Mouse (Mus musculus) stomach, embryonic 14.5 days (tissue): ENCODE data around the gene 2010111I01Rik. TPM values are rescaled to one million over a fixed set of nuclear protein-coding genes. Genes with fewer than 3 reads are reported as not detected.

Experiments
- ATAC-seq: fragments of 200-750 bp; cut with Nextera tagmentation; 2 replicates; pipeline ENCODE4 v1.8.0; 2017; ENCODE audit warnings: low read depth, moderate TSS enrichment; ENCODE audit not compliant: insufficient number of reproducible peaks, insufficient read depth, low FRiP score
- H3K27ac ChIP-seq: fragments of 300-500 bp; sonication (generic); 2 replicates; pipeline ENCODE4 v1.5.1; 2014; ENCODE audit warnings: mild to moderate bottlenecking, low read length, moderate library complexity, mixed read lengths
- H3K27me3 ChIP-seq: fragments of 300-500 bp; sonication (generic); 2 replicates; pipeline ENCODE4 v1.6.1; 2014; ENCODE audit warnings: low read length, control low read depth, mixed read lengths; ENCODE audit not compliant: control insufficient read depth, insufficient read depth
- H3K36me3 ChIP-seq: fragments of 300-500 bp; sonication (generic); 2 replicates; pipeline ENCODE4 v1.6.1; 2014; ENCODE audit warnings: mild to moderate bottlenecking, control low read depth, low read length, moderate library complexity, mixed read lengths; ENCODE audit not compliant: control insufficient read depth, insufficient read depth
- H3K4me1 ChIP-seq: fragments of 300-500 bp; sonication (generic); 2 replicates; pipeline ENCODE4 v1.6.1; 2014; ENCODE audit warnings: low read length, control low read depth, mixed read lengths; ENCODE audit not compliant: control insufficient read depth, insufficient read depth
- H3K4me2 ChIP-seq: fragments of 300-500 bp; sonication (generic); replicated peaks from 2 replicates; pipeline ENCODE4 v1.6.1; 2014; ENCODE audit warnings: low read depth, low read length, control low read depth
- H3K4me3 ChIP-seq: fragments of 300-500 bp; sonication (generic); 2 replicates; pipeline ENCODE4 v1.5.1; 2014; ENCODE audit warnings: low read depth, low read length, control low read depth
- H3K9ac ChIP-seq: fragments of 300-500 bp; sonication (generic); replicated peaks from 2 replicates; pipeline ENCODE4 v1.6.1; 2014; ENCODE audit warnings: low read depth, mild to moderate bottlenecking, control low read depth, low read length, moderate library complexity, mixed read lengths
- H3K9me3 ChIP-seq: fragments of 300-500 bp; sonication (generic); 2 replicates; pipeline ENCODE4 v1.6.1; 2016; ENCODE audit warnings: low read depth, low read length, control low read depth; ENCODE audit not compliant: control insufficient read depth
- WGBS: fragments of 180-500 bp; shearing (Covaris S2); extraction: QIAGEN DNeasy Blood & Tissue Kit; methylation state at CpG from one replicate; pipeline ENCODE4 v1.1.7; 2014; 5-methylcytosine and 5-hydroxymethylcytosine counted together
- polyA plus RNA-seq: library from polyadenylated mRNA; unstranded; fragments of >200 nt; fragmentation: Nextera tagmentation; extraction: Ambion mirVana; gene quantifications from 2 replicates; pipeline ENCODE4 v1.2.1, GENCODE M21; 2014

2010111I01Rik gene
- polyA plus RNA-seq, 1 experiment from 2014 or later, result 140 TPM

DNA sequence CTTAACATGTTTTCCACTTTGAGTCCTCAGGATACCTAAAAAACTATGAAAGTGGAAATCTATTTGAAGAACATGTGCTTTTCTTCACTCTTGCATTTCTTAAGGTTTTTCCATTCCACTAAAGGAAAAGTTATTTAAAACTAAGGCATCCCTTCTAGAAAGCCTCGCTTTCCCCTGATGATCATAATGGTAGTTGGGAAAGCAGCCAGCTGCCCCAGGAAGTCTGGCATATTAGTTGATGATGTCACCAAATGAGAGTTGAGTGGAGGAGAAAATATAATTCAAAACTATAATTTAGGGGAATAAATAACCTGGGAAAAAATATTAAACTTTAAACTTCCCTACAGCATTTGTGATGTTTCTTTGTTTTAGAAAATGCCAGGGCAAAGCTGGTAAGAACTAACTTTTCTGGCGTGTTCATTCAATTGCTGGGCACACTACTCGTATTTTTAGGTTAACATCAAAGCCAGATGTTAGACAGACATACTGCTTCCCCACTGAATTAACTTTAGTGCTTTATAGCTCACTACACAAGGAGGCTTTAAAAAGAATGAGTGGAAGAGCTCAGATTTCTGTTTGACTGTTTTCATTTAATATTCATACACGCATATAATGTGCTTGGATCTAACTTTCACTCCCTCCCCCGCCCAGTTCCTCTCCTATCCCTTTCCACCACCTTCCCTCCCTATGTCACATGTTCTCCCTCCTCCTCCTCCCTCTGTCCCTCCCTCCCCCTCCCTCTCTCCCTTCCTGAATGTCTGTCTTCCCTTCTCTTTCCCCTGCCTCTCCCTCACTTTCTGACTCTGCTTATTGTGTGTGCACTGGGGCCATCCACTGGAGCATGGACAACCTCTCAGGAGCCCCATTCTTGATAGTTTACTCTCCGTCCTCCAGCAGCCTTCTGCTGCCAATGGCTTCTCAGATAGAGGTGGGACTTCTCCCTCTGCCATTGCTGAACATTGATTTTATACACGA lies 58.8 kb downstream of the 2010111I01Rik start:
- peak overlapping the region; percentile 22; the same call in 1 of the 2 replicates for H3K27ac ChIP-seq

GRCm38 (mm10) chr13:63030023-63030422 lies 65.3 kb downstream of the 2010111I01Rik start:
- Histone ChIP-seq H3K4me1 (0 out of 2 replicates have a peak, but pooled peaks cover 2% of the 10 kb centered on the region), H3K27me3 (no peaks in the 10 kb centered on the region), H3K9me3 (no peaks in the 10 kb centered on the region), H3K36me3 (no peaks in the 10 kb centered on the region), H3K4me2 (no peak overlapping the region), H3K4me3 (no peak overlapping the region), H3K9ac (no peak overlapping the region), H3K27ac (no peak overlapping the region)
- 50% methylated on average over 1 of the region's 1 CpGs for WGBS
- no peak for ATAC-seq

More for the DNA sequence above, 58.8 kb downstream of the 2010111I01Rik start:
- H3K9ac ChIP-seq, result no peak overlapping the region
- no peaks in the 10 kb centered on the region for H3K36me3 ChIP-seq
- ATAC-seq, result no peak
- H3K4me2 ChIP-seq, result no peak overlapping the region
- peaks cover 10% of the 10 kb centered on the region; the same call in 1 of the 2 replicates for H3K4me1 ChIP-seq
- WGBS, result 49% methylated on average over 7 of the region's 7 CpGs
- H3K27me3 ChIP-seq, result no peaks in the 10 kb centered on the region
- H3K9me3 ChIP-seq, result no peaks in the 10 kb centered on the region
- no peak overlapping the region for H3K4me3 ChIP-seq

- no peak for ATAC-seq
- 77% methylated on average over 1 of the region's 1 CpGs for WGBS
- H3K9me3 ChIP-seq, result no peaks in the 10 kb centered on the region
These were observed 66.6 kb downstream of the 2010111I01Rik start for GRCm38 (mm10) chr13:63031244-63031643.

GRCm38 (mm10) chr13:63032304-63032830 lies 67.7 kb downstream of the 2010111I01Rik start:
- Histone ChIP-seq H3K9ac (no peak overlapping the region), H3K27me3 (no peaks in the 10 kb centered on the region), H3K36me3 (no peaks in the 10 kb centered on the region), H3K4me1 (0 out of 2 replicates have a peak, but pooled peaks cover 2% of the 10 kb centered on the region), H3K4me3 (no peak overlapping the region), H3K27ac (no peak overlapping the region), H3K4me2 (no peak overlapping the region), H3K9me3 (no peaks in the 10 kb centered on the region)
- no peak for ATAC-seq
- 74% methylated on average over 5 of the region's 5 CpGs for WGBS

More at GRCm38 (mm10) chr13:63031244-63031643, 66.6 kb downstream of the 2010111I01Rik start:
- Histone ChIP-seq H3K9ac (no peak overlapping the region), H3K4me2 (no peak overlapping the region), H3K27ac (no peak overlapping the region), H3K4me1 (0 out of 2 replicates have a peak, but pooled peaks cover 2% of the 10 kb centered on the region), H3K27me3 (no peaks in the 10 kb centered on the region), H3K36me3 (no peaks in the 10 kb centered on the region), H3K4me3 (no peak overlapping the region)

DNA sequence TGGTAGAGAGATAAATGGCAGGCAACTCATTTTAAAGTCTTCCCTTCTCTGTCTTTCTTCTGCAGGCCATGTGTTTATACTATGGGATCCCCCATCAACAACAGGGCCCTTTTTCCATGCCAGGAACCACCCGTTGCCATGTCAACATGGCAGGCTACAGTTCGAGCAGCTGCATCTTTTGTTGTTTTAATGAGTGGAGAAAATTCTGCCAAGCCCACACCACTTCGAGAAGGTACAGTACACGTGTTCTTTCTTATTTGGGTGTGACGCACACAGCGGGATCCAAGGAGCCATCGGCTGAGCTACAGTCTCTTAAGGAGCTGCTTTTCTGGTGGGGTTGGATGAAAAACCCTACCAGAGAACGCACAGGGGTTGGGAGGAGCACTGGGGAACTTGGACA lies 68.3 kb downstream of the 2010111I01Rik start:
- no peak overlapping the region for H3K9ac ChIP-seq
- no peak for ATAC-seq
- 67% methylated on average over 8 of the region's 8 CpGs for WGBS

DNA sequence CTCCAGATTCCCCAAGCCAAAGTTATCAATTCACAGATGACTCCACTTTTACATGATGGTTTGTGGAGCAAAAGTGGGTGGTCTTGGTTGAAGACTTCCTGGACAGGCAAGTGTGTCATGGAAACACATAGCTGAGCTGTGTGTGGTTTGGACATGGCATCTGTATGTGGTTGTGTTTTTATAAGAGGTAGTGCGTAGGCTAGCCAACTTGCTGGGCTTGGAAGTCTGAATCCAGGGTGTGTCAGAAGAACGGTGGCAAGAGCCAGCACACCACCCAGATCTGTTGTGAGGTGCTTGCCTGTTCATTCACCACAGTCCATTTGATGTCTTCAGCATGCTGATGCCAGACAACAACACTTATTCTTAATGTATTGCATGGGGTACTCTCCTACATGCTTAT lies 68.7 kb downstream of the 2010111I01Rik start:
- H3K4me3 ChIP-seq, result no peak overlapping the region
- ATAC-seq, result no peak
- H3K27ac ChIP-seq, result no peak overlapping the region
- 0 out of 2 replicates have a peak, but pooled peaks cover 2% of the 10 kb centered on the region for H3K4me1 ChIP-seq
- no peaks in the 10 kb centered on the region for H3K27me3 ChIP-seq
- no peak overlapping the region for H3K9ac ChIP-seq
- no peaks in the 10 kb centered on the region for H3K9me3 ChIP-seq
- H3K4me2 ChIP-seq, result no peak overlapping the region
- WGBS, result 91% methylated on average over 2 of the region's 2 CpGs
- no peaks in the 10 kb centered on the region for H3K36me3 ChIP-seq

More for the DNA sequence above, 68.3 kb downstream of the 2010111I01Rik start:
- no peaks in the 10 kb centered on the region for H3K36me3 ChIP-seq
- H3K4me2 ChIP-seq, result no peak overlapping the region
- H3K4me3 ChIP-seq, result no peak overlapping the region
- H3K27ac ChIP-seq, result no peak overlapping the region
- H3K27me3 ChIP-seq, result no peaks in the 10 kb centered on the region
- H3K9me3 ChIP-seq, result no peaks in the 10 kb centered on the region
- H3K4me1 ChIP-seq, result 0 out of 2 replicates have a peak, but pooled peaks cover 2% of the 10 kb centered on the region

GRCm38 (mm10) chr13:63034666-63035065 lies 70.0 kb downstream of the 2010111I01Rik start:
- no peaks in the 10 kb centered on the region for H3K27me3 ChIP-seq
- H3K4me1 ChIP-seq, result peaks cover 7% of the 10 kb centered on the region; the same call in 1 of the 2 replicates
- no peak overlapping the region for H3K4me2 ChIP-seq
- H3K27ac ChIP-seq, result no peak overlapping the region
- H3K9ac ChIP-seq, result no peak overlapping the region
- 62% methylated on average over 4 of the region's 4 CpGs for WGBS
- no peaks in the 10 kb centered on the region for H3K9me3 ChIP-seq
- H3K4me3 ChIP-seq, result no peak overlapping the region
- no peak for ATAC-seq
- H3K36me3 ChIP-seq, result no peaks in the 10 kb centered on the region

- ATAC-seq, result no peak
- H3K4me2 ChIP-seq, result no peak overlapping the region
- WGBS, result 52% methylated on average over 10 of the region's 10 CpGs
- H3K4me1 ChIP-seq, result peaks cover 7% of the 10 kb centered on the region; the same call in 1 of the 2 replicates
- no peak overlapping the region for H3K4me3 ChIP-seq
- no peaks in the 10 kb centered on the region for H3K36me3 ChIP-seq
- H3K9me3 ChIP-seq, result no peaks in the 10 kb centered on the region
- no peak overlapping the region for H3K27ac ChIP-seq
- H3K27me3 ChIP-seq, result no peaks in the 10 kb centered on the region
- no peak overlapping the region for H3K9ac ChIP-seq
These were observed 73.2 kb downstream of the 2010111I01Rik start for GRCm38 (mm10) chr13:63037906-63038305.
